Mouse (Mus musculus) megakaryocyte, embryonic 14.5 days (primary cell): ENCODE data around the gene Snx33.

ENCODE experiments used
- FLI1 ChIP-seq: IDR thresholded peaks from 2 replicates; pipeline ENCODE4 v1.6.1; 2012; ENCODE audit warnings: low read length, inconsistent platforms, mixed read lengths
- GATA1 ChIP-seq: IDR thresholded peaks from 3 replicates; pipeline ENCODE4 v1.6.1; 2012; ENCODE audit warnings: mixed read lengths, low read length, inconsistent platforms, borderline replicate concordance

DNA sequence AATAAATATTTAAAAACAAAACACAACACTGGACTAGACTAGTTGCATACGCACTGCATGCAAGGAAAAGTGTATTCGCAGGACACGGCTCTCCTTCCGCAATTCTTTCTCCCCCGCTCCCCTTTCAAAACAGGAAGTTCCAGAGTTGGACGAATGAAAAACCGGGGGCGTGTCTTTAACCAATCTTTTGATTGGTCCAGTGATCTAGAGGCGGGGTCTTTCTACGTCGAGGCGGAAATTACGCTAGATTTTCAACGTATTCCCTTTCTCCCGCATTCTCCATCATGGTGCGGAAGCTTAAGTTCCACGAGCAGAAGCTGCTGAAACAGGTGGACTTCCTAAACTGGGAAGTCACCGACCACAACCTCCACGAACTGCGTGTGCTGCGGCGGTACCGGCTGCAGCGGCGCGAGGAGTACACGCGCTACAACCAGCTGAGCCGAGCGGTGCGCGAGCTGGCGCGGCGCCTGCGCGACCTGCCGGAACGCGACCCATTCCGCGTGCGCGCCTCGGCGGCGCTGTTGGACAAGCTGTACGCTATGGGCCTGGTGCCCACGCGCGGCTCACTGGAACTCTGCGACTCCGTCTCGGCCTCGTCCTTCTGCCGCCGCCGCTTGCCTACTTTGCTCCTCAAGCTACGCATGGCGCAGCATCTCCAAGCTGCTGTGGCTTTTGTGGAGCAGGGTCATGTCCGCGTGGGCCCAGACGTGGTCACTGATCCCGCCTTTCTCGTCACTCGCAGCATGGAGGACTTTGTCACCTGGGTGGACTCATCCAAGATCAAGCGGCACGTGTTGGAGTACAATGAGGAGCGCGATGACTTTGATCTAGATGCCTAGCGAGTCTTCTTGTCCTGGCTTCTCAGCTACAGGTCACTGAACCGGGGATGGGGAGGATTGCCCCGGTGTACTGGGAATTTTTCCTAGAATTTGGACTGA, 9.3 kb upstream of the Snx33 start, which contains the start of gene Imp3:
- TF ChIP-seq FLI1 (peak; percentile 25; the same call in 1 of the 2 replicates), GATA1 (no peak)
